ENCODE assay signal across 9 mouse cellular contexts in genomic region chr6:127454809-127455208, GRCm38 (mm10). TPM values are rescaled to one million over a fixed set of nuclear protein-coding genes. Genes with fewer than 3 reads are reported as not detected.
A peak's percentile ranks its signal among the peaks of the same experiment; 100 is the strongest.
DNase-seq lines count a peak whose midpoint lies in the region; ATAC-seq and TF ChIP-seq lines count a peak whose summit lies in the region.
"Had no signal": no experiment of that assay in that cellular context is flagged by ENCODE, and none has a peak within 500 bp of the region (broad histone marks: within the 10 kb centered on the region; RNA-seq: fewer than 3 reads in every experiment).

No protein-coding gene starts in this region.

- H3K9ac ChIP-seq in liver, embryonic 11.5 days (ENCODE audit: low read depth, low read length) = no peak overlapping the region
- peak overlapping the region; percentile 75; the same call in 1 of the 2 replicates for H3K9ac ChIP-seq in forebrain, embryonic 13.5 days
- no peak overlapping the region for H3K9ac ChIP-seq in hindbrain, postnatal 0 days (replicated peaks; ENCODE audit: low read length)
- H3K9ac ChIP-seq in midbrain, embryonic 15.5 days = peak overlapping the region; percentile 60; the same call in 1 of the 2 replicates

- peak overlapping the region; percentile 70; the same call in 1 of the 2 replicates for H3K4me3 ChIP-seq in liver, embryonic 11.5 days (ENCODE audit: low read depth, low read length)
- H3K4me3 ChIP-seq in forebrain, embryonic 13.5 days = peak overlapping the region; percentile 60
- H3K4me3 ChIP-seq in hindbrain, postnatal 0 days (ENCODE audit: low read length) = peak overlapping the region; percentile 74
- H3K4me3 ChIP-seq in midbrain, embryonic 15.5 days = peak overlapping the region; percentile 63

- no peak for DNase-seq in liver, embryonic 11.5 days (ENCODE audit: low spot score)
- DNase-seq in liver = no peak
- no peak for DNase-seq in hindbrain, postnatal 0 days (ENCODE audit: low spot score)
- no peak for DNase-seq in right cerebral cortex, postnatal 4 days
- DNase-seq in cerebellum, adult 18-20 months = no peak
- no peak for DNase-seq in layer of hippocampus, adult 9-11 months
- DNase-seq: kidney, adult 2 months had no signal

- no peak overlapping the region for H3K27ac ChIP-seq in liver, embryonic 11.5 days (ENCODE audit: low read depth, low read length)
- no peak overlapping the region for H3K27ac ChIP-seq in forebrain, embryonic 13.5 days
- H3K27ac ChIP-seq in hindbrain, postnatal 0 days = no peak overlapping the region
- H3K27ac ChIP-seq in midbrain, embryonic 15.5 days = no peak overlapping the region

- no peaks in the 10 kb centered on the region for H3K36me3 ChIP-seq in liver, embryonic 11.5 days (ENCODE audit: control insufficient read depth, insufficient read depth, low read length)
- no peaks in the 10 kb centered on the region; the same call in 1 of the 2 replicates for H3K36me3 ChIP-seq in forebrain, embryonic 13.5 days (ENCODE audit: poor library complexity, severe bottlenecking)
- no peaks in the 10 kb centered on the region for H3K36me3 ChIP-seq in hindbrain, postnatal 0 days (ENCODE audit: insufficient read depth, low read length)
- H3K36me3 ChIP-seq in midbrain, embryonic 15.5 days (replicated peaks) = no peaks in the 10 kb centered on the region

- TF ChIP-seq CTCF in hindbrain, postnatal 0 days (IDR thresholded peaks at IDR 0.05; ENCODE audit: low read depth) = no peak

- 87% methylated on average over 6 of the region's 6 CpGs for WGBS in liver, embryonic 11.5 days
- 85% methylated on average over 6 of the region's 6 CpGs for WGBS in forebrain, embryonic 13.5 days
- 86% methylated on average over 6 of the region's 6 CpGs for WGBS in hindbrain, postnatal 0 days
- WGBS in midbrain, embryonic 15.5 days = 88% methylated on average over 6 of the region's 6 CpGs

- H3K4me1 ChIP-seq in liver, embryonic 11.5 days (replicated peaks; ENCODE audit: control insufficient read depth, insufficient read depth, low read length) = no peaks in the 10 kb centered on the region; the same call in 1 of the 2 replicates
- H3K4me1 ChIP-seq in forebrain, embryonic 13.5 days = peaks cover 36% of the 10 kb centered on the region
- H3K4me1 ChIP-seq in hindbrain, postnatal 0 days (ENCODE audit: insufficient read depth, low read length) = peaks cover 3% of the 10 kb centered on the region; the same call in 1 of the 2 replicates
- H3K4me1 ChIP-seq in midbrain, embryonic 15.5 days = peaks cover 19% of the 10 kb centered on the region

- H3K27me3 ChIP-seq in liver, embryonic 11.5 days (replicated peaks; ENCODE audit: control insufficient read depth, insufficient read depth, low read length) = no peaks in the 10 kb centered on the region
- H3K27me3 ChIP-seq in forebrain, embryonic 13.5 days = no peaks in the 10 kb centered on the region
- H3K27me3 ChIP-seq in hindbrain, postnatal 0 days (ENCODE audit: insufficient read depth, low read length) = no peaks in the 10 kb centered on the region
- H3K27me3 ChIP-seq in midbrain, embryonic 15.5 days (replicated peaks) = no peaks in the 10 kb centered on the region

- peak overlapping the region; percentile 77 for H3K4me2 ChIP-seq in liver, embryonic 11.5 days
- peak overlapping the region; percentile 61 for H3K4me2 ChIP-seq in forebrain, embryonic 13.5 days
- peak overlapping the region; percentile 72 for H3K4me2 ChIP-seq in hindbrain, postnatal 0 days (ENCODE audit: low read depth, low read length)
- H3K4me2 ChIP-seq in midbrain, embryonic 15.5 days = peak overlapping the region; percentile 52

- no peaks in the 10 kb centered on the region for H3K9me3 ChIP-seq in liver, embryonic 11.5 days (ENCODE audit: control insufficient read depth, low read length)
- no peaks in the 10 kb centered on the region for H3K9me3 ChIP-seq in forebrain, embryonic 13.5 days (replicated peaks)
- no peaks in the 10 kb centered on the region for H3K9me3 ChIP-seq in hindbrain, postnatal 0 days (ENCODE audit: low read length)
- no peaks in the 10 kb centered on the region for H3K9me3 ChIP-seq in midbrain, embryonic 15.5 days

- ATAC-seq in liver, embryonic 11.5 days (replicated peaks; ENCODE audit: low FRiP score) = no peak
- ATAC-seq in forebrain, embryonic 13.5 days = no peak
- ATAC-seq in hindbrain, postnatal 0 days = no peak
- no peak for ATAC-seq in midbrain, embryonic 15.5 days (replicated peaks)

RNA-seq across cellular contexts. Expression of gene Parp11, which starts 8.2 kb away (rescaled TPM):
- 14.8 and 16.1 TPM in 2 replicates for polyA plus RNA-seq in liver, embryonic 11.5 days (2014; fragmentation: Nextera tagmentation; extraction: Ambion mirVana)
- 74.4 and 77.3 TPM in 2 replicates for polyA plus RNA-seq in forebrain, embryonic 13.5 days (2015; fragmentation: Nextera tagmentation; extraction: Ambion mirVana)
- 38.9 and 39.6 TPM in 2 replicates for total RNA-seq in hindbrain, postnatal 0 days (2014; rRNA removed)
- polyA plus RNA-seq in hindbrain, postnatal 0 days (2015; fragmentation: Nextera tagmentation; extraction: Ambion mirVana) = 43.0 and 43.9 TPM in 2 replicates
- polyA plus RNA-seq in midbrain, embryonic 15.5 days (2015; fragmentation: Nextera tagmentation; extraction: Ambion mirVana) = 90.4 and 95.6 TPM in 2 replicates

Comparison
In these comparisons a context has a peak if more than half of its experiments do, and no peak if none do; other contexts are left out.
1. H3K9ac ChIP-seq: peak in forebrain, embryonic 13.5 days (single experiment) and midbrain, embryonic 15.5 days (single experiment); none in liver, embryonic 11.5 days (single experiment) and hindbrain, postnatal 0 days (single experiment).
2. Peak in every context shown above with its lines, with median percentiles within 50 percentile points of each other: H3K4me2 ChIP-seq and H3K4me3 ChIP-seq.